Mouse (Mus musculus): ENCODE results near the gene Gm10487. TPM values are rescaled to one million over a fixed set of nuclear protein-coding genes. Genes with fewer than 3 reads are reported as not detected.
"Not testable (repeated sequence)": the region's sequence is repeated elsewhere in the genome, so short reads cannot be mapped to it uniquely, and the experiment has no call there.

The Gm10487 gene
- total RNA-seq (2014; rRNA removed; ENCODE audit: low replicate concordance) (not detected in 2 replicates), polyA plus RNA-seq (2015; fragmentation: Nextera tagmentation; extraction: Ambion mirVana) (not detected in 2 replicates)

GRCm38 (mm10) chrX:30843369-30843768, at the start of gene Gm10487:
Gm10487 (minus strand) TSS chrX:30843469.
- not testable (repeated sequence) for H3K36me3 ChIP-seq (replicated peaks; ENCODE audit: control insufficient read depth, insufficient read depth, low read length); ATAC-seq (ENCODE audit: insufficient read depth, low read depth); H3K4me3 ChIP-seq (ENCODE audit: low read depth, low read length); H3K9me3 ChIP-seq (replicated peaks; ENCODE audit: control insufficient read depth, low read length); H3K9ac ChIP-seq (replicated peaks; ENCODE audit: low read depth, low read length); H3K4me1 ChIP-seq (ENCODE audit: control insufficient read depth, insufficient read depth); H3K27me3 ChIP-seq (ENCODE audit: control insufficient read depth, insufficient read depth, low read length); DNase-seq (ENCODE audit: low spot score); H3K27ac ChIP-seq (ENCODE audit: low read depth); H3K4me2 ChIP-seq (ENCODE audit: low read depth, low read length)
- WGBS, result no CpG with 5 or more reads among the region's 6 CpGs
